Mouse (Mus musculus) kidney, adult 2 months (tissue): ENCODE data around the gene Rflna. TPM values are rescaled to one million over a fixed set of nuclear protein-coding genes. Genes with fewer than 3 reads are reported as not detected.
A peak's percentile ranks its signal among the peaks of the same experiment; 100 is the strongest.

Experiments
- DNase-seq: peaks from one replicate; pipeline ENCODE4 v3.0.0; 2021
- H3K27ac ChIP-seq: fragments of 200-500 bp; 2 replicates; pipeline ENCODE4 v1.5.1; 2012; ENCODE audit warnings: low read depth, low read length, control low read depth, inconsistent platforms; ENCODE audit not compliant: insufficient read depth
- H3K27me3 ChIP-seq: fragments of 200-500 bp; replicated peaks from 2 replicates; pipeline ENCODE4 v1.6.1; 2012; ENCODE audit warnings: mild to moderate bottlenecking, moderate library complexity, low read length, inconsistent platforms; ENCODE audit not compliant: control insufficient read depth, insufficient read depth
- H3K36me3 ChIP-seq: fragments of 200-500 bp; 2 replicates; pipeline ENCODE4 v1.6.1; 2012; ENCODE audit warnings: mild to moderate bottlenecking, moderate library complexity, low read length, inconsistent platforms; ENCODE audit not compliant: control insufficient read depth, insufficient read depth
- H3K4me1 ChIP-seq: fragments of 200-500 bp; 2 replicates; pipeline ENCODE4 v1.6.1; 2011; ENCODE audit warnings: low read length; ENCODE audit not compliant: control insufficient read depth, insufficient read depth
- H3K4me3 ChIP-seq: fragments of 200-500 bp; 2 replicates; pipeline ENCODE4 v1.5.1; 2011; ENCODE audit warnings: mild to moderate bottlenecking, low read depth, low read length, control low read depth; ENCODE audit not compliant: insufficient read depth
- CTCF ChIP-seq: fragments of 200-500 bp; conservative IDR thresholded peaks from 2 replicates; pipeline ENCODE4 v1.5.1; 2011; ENCODE audit warnings: low read depth, mild to moderate bottlenecking, control low read depth, low read length, moderate library complexity, mixed read lengths; ENCODE audit not compliant: insufficient read depth, insufficient read length
- POLR2A ChIP-seq: fragments of 200-500 bp; IDR thresholded peaks from one replicate; pipeline ENCODE4 v1.6.1; 2011; ENCODE audit warnings: low read depth, low read length, control low read depth
- WGBS: fragments of 180-500 bp; shearing (Covaris S2); methylation state at CpG from one replicate; pipeline ENCODE4 v1.1.7; 2018; 5-methylcytosine and 5-hydroxymethylcytosine counted together
- polyA plus RNA-seq: library from polyadenylated mRNA; depleted of rRNA; stranded (reverse); fragments of >200 nt; gene quantifications from 2 replicates; pipeline ENCODE4 v1.2.3, GENCODE M21; 2012

The Rflna gene
- polyA plus RNA-seq, 1 experiment, result 7.9 TPM

- TF ChIP-seq POLR2A, result no peak
- no peak for TF ChIP-seq CTCF
- Histone ChIP-seq H3K27ac (no peak overlapping the region), H3K4me3 (no peak overlapping the region), H3K4me1 (no peaks in the 10 kb centered on the region), H3K36me3 (0 out of 2 replicates have a peak, but pooled peaks cover 3% of the 10 kb centered on the region), H3K27me3 (no peaks in the 10 kb centered on the region)
- WGBS, result 70% methylated on average over 5 of the region's 5 CpGs
- DNase-seq, result peak; percentile 18
Observed at GRCm38 (mm10) chr5:125019099-125019498, 16.1 kb downstream of the Rflna start.

DNA sequence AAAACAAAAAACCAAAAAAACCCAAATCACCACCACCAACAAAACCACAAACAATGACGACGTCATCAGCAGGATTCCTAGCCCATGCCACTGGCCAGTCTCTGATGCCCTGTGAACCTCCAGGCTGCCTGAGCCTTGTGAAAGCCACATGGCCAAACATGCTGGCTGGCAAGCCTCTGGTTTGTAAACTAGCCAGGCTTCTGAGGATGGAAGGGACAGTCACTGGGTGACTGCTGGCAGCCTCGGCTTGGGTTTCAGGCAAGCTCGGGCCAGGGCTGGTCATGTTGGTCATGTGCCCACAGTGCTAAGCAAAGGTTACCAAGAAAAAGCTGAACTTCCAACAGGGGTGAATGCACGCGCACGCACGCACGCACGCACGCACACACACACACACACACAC is 18.3 kb downstream of the Rflna start:
- 62% methylated on average over 11 of the region's 11 CpGs for WGBS
- Histone ChIP-seq H3K27me3 (no peaks in the 10 kb centered on the region), H3K27ac (no peak overlapping the region), H3K4me1 (no peaks in the 10 kb centered on the region), H3K4me3 (no peak overlapping the region), H3K36me3 (0 out of 2 replicates have a peak, but pooled peaks cover 5% of the 10 kb centered on the region)
- TF ChIP-seq CTCF (no peak), POLR2A (no peak)
- DNase-seq, result peak; percentile 76

GRCm38 (mm10) chr5:125024002-125024401 is 21.0 kb downstream of the Rflna start:
- TF ChIP-seq POLR2A (no peak), CTCF (peak; percentile 50)
- H3K27ac ChIP-seq, result no peak overlapping the region
- H3K4me3 ChIP-seq, result no peak overlapping the region
- H3K4me1 ChIP-seq, result no peaks in the 10 kb centered on the region
- DNase-seq, result no peak
- 78% methylated on average over 14 of the region's 14 CpGs for WGBS
- no peaks in the 10 kb centered on the region for H3K27me3 ChIP-seq
- H3K36me3 ChIP-seq, result peaks cover 4% of the 10 kb centered on the region; the same call in 1 of the 2 replicates

DNA sequence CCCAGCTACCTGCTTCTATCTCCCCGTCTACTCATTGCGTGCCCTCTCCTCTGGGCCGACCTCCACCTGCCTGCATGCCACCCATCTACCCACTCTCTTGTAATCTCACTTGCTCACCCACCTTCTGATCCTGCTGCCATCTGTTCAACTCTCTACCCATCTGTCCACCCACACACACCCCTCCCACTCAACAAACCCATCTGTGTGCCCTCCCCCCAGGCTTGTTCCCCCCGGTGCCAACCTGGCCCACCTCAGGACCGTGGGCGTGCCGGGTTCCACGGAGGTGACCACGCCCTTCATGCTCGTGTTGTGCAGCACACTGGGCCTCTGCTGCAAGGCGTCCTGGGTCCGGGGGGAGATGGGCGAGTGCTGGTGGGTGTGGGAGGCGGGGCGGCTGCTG is 25.4 kb downstream of the Rflna start:
- no peaks in the 10 kb centered on the region for H3K27me3 ChIP-seq
- no peak for DNase-seq
- WGBS, result 90% methylated on average over 15 of the region's 15 CpGs
- TF ChIP-seq CTCF, result no peak
- no peak for TF ChIP-seq POLR2A
- no peak overlapping the region for H3K4me3 ChIP-seq
- no peak overlapping the region for H3K27ac ChIP-seq
- peaks cover 4% of the 10 kb centered on the region; the same call in 1 of the 2 replicates for H3K36me3 ChIP-seq
- H3K4me1 ChIP-seq, result no peaks in the 10 kb centered on the region

- Histone ChIP-seq H3K27ac (no peak overlapping the region), H3K36me3 (peaks cover 4% of the 10 kb centered on the region; the same call in 1 of the 2 replicates), H3K27me3 (no peaks in the 10 kb centered on the region), H3K4me1 (no peaks in the 10 kb centered on the region), H3K4me3 (no peak overlapping the region)
- WGBS, result 96% methylated on average over 20 of the region's 20 CpGs
- no peak for TF ChIP-seq POLR2A
- no peak for TF ChIP-seq CTCF
- DNase-seq, result no peak
Observed at GRCm38 (mm10) chr5:125028911-125029310, 25.9 kb downstream of the Rflna start.

DNA sequence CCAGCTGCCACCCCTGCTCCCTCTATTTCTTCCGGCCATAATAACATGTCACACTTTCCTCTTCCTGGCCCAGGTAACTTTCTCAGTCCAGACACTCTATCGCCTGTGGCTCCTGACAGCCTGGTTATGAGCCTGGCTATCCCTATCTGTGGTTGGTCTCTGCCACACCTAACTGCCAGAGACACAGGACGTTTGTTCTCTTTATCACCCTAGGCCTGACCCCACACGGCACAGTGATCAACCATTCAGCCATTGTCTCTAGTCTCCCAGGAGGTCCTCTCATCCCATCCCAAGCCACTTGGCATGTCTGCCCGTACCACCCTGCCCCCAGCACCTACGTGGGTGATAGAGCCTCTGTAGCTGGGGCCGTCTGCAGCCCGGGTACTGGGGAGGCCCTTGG is 33.5 kb downstream of the Rflna start:
- peaks cover 2% of the 10 kb centered on the region; the same call in 1 of the 2 replicates for H3K36me3 ChIP-seq
- WGBS, result 91% methylated on average over 8 of the region's 8 CpGs
- H3K27ac ChIP-seq, result no peak overlapping the region
- H3K4me1 ChIP-seq, result peaks cover 11% of the 10 kb centered on the region
- TF ChIP-seq CTCF, result no peak
- no peak for TF ChIP-seq POLR2A
- no peak overlapping the region for H3K4me3 ChIP-seq
- no peaks in the 10 kb centered on the region for H3K27me3 ChIP-seq
- no peak for DNase-seq

DNA sequence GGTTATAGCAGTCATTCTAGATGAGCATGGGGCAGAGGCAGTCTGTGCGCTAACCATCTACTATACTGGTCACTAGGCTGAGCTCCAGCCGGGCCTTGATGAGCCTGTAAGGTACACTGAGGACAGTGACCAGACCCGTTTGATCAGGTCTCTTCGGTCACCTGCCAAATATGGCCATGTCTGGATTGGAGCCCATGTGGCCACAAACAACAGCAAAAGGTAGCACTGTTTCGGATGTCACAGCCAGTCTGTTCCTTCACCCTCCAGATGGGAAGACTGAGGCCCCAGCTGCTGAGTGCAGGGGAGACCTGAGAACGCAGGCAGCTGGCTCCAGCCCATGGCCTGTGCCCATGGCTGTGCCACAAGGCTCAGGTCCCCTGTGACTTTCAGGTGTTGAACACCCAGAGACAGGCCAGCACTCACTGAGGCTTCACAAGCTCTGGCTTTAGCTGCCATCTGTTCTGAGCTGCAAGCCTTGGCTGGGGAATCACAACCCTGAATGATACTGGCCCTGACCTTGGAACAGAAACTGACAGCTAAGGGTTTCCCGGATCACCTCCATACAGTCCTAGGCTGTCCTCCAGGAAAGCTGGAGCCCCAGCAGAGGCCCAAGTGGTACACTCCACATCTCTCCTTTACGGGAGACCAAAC is 36.5 kb downstream of the Rflna start:
- Histone ChIP-seq H3K4me3 (no peak overlapping the region), H3K36me3 (no peaks in the 10 kb centered on the region; the same call in 1 of the 2 replicates), H3K27me3 (no peaks in the 10 kb centered on the region), H3K27ac (no peak overlapping the region), H3K4me1 (peaks cover 11% of the 10 kb centered on the region)
- DNase-seq, result no peak
- TF ChIP-seq POLR2A, result no peak
- WGBS, result 75% methylated on average over 8 of the region's 8 CpGs
